Mouse (Mus musculus) gastrocnemius, adult 2 months (tissue): ENCODE measurements around the gene Sh3rf1. TPM values are rescaled to one million over a fixed set of nuclear protein-coding genes. Genes with fewer than 3 reads are reported as not detected.

Experiments
- DNase-seq: peaks from one replicate; pipeline ENCODE4 v3.0.0; 2022
- H3K27ac ChIP-seq: fragments of 200-600 bp; 2 replicates; pipeline ENCODE4 v1.8.1; 2022; ENCODE audit warnings: mild to moderate bottlenecking
- H3K4me3 ChIP-seq: fragments of 200-600 bp; 2 replicates; pipeline ENCODE4 v1.8.1; 2022; ENCODE audit warnings: mild to moderate bottlenecking, moderate library complexity
- CTCF ChIP-seq: fragments of 200-600 bp; IDR thresholded peaks from 2 replicates; pipeline ENCODE4 v1.8.1; 2022; ENCODE audit warnings: antibody characterized with exemption, mild to moderate bottlenecking, moderate library complexity
- intact Hi-C: fragments of 180-260 bp; cut with DNase I; formaldehyde crosslinking; loops from one replicate; pipeline ENCODE4 v1.15.1; 2025
- total RNA-seq, 2 experiments: library from RNA; stranded (reverse); gene quantifications; 2 replicates each; pipeline ENCODE4 v1.2.3; 2021

The Sh3rf1 gene
- total RNA-seq, 2 experiments from 2014 or later = 1.2 to 1.8 TPM

GRCm38 (mm10) chr8:61203035-61203826, 20.4 kb upstream of the Sh3rf1 start:
- no peak overlapping the region for H3K27ac ChIP-seq
- no peak for DNase-seq
- no peak for TF ChIP-seq CTCF
- no peak overlapping the region for H3K4me3 ChIP-seq
- intact Hi-C loops = no loop called here

GRCm38 (mm10) chr8:61206876-61207275, 16.8 kb upstream of the Sh3rf1 start:
- intact Hi-C loops = no loop called here
- Histone ChIP-seq H3K27ac (no peak overlapping the region), H3K4me3 (no peak overlapping the region)
- no peak for DNase-seq
- TF ChIP-seq CTCF = no peak

GRCm38 (mm10) chr8:61207636-61208035, 16.0 kb upstream of the Sh3rf1 start:
- Histone ChIP-seq H3K4me3 (no peak overlapping the region), H3K27ac (no peak overlapping the region)
- DNase-seq = no peak
- no peak for TF ChIP-seq CTCF
- intact Hi-C loops = no loop called here

GRCm38 (mm10) chr8:61208719-61209118, 15.0 kb upstream of the Sh3rf1 start:
- no peak for TF ChIP-seq CTCF
- Histone ChIP-seq H3K27ac (no peak overlapping the region), H3K4me3 (no peak overlapping the region)
- DNase-seq = no peak
- intact Hi-C loops = no loop called here

GRCm38 (mm10) chr8:61210836-61211235, 12.8 kb upstream of the Sh3rf1 start:
- no peak overlapping the region for H3K27ac ChIP-seq
- TF ChIP-seq CTCF = no peak
- no peak overlapping the region for H3K4me3 ChIP-seq
- intact Hi-C loops = no loop called here
- DNase-seq = no peak

GRCm38 (mm10) chr8:61215081-61215819, 8.4 kb upstream of the Sh3rf1 start:
- H3K4me3 ChIP-seq = no peak overlapping the region
- no peak overlapping the region for H3K27ac ChIP-seq
- intact Hi-C loops = no loop called here
- no peak for DNase-seq
- TF ChIP-seq CTCF = no peak

GRCm38 (mm10) chr8:61217017-61217416, 6.7 kb upstream of the Sh3rf1 start:
- no peak for DNase-seq
- intact Hi-C loops = no loop called here
- Histone ChIP-seq H3K27ac (no peak overlapping the region), H3K4me3 (no peak overlapping the region)
- no peak for TF ChIP-seq CTCF

- no peak for DNase-seq
- H3K4me3 ChIP-seq = no peak overlapping the region
- no peak for TF ChIP-seq CTCF
- H3K27ac ChIP-seq = no peak overlapping the region
- intact Hi-C loops = no loop called here
Measured at GRCm38 (mm10) chr8:61217426-61217825, 6.2 kb upstream of the Sh3rf1 start.

GRCm38 (mm10) chr8:61218439-61218838, 5.2 kb upstream of the Sh3rf1 start:
- intact Hi-C loops = no loop called here
- TF ChIP-seq CTCF = no peak
- no peak for DNase-seq

GRCm38 (mm10) chr8:61223283-61223682, 389 bp upstream of the Sh3rf1 start:
- no peak for DNase-seq
- peak overlapping the region; percentile 98 for H3K4me3 ChIP-seq
- no peak for TF ChIP-seq CTCF
- intact Hi-C loops = loop anchor here (5.0 to 10.0 kb wide), 2 partner anchors 152 to 264 kb away; partner anchors contain the start of gene Cbr4
- H3K27ac ChIP-seq = peak overlapping the region; percentile 87

More at GRCm38 (mm10) chr8:61218439-61218838, 5.2 kb upstream of the Sh3rf1 start:
- H3K27ac ChIP-seq = no peak overlapping the region
- H3K4me3 ChIP-seq = no peak overlapping the region

- TF ChIP-seq CTCF = no peak
- peak; percentile 55 for DNase-seq
- peak overlapping the region; percentile 87 for H3K27ac ChIP-seq
- peak overlapping the region; percentile 98 for H3K4me3 ChIP-seq
- intact Hi-C loops = loop anchor here (5.0 to 10.0 kb wide), 3 partner anchors 58 to 263 kb away; partner anchors contain the start of gene Cbr4
Measured at GRCm38 (mm10) chr8:61224380-61225092, 864 bp downstream of the Sh3rf1 start.

- intact Hi-C loops = loop anchor here (5.0 to 10.0 kb wide), 2 partner anchors 57 to 149 kb away; no protein-coding TSS in a partner anchor
- Histone ChIP-seq H3K27ac (peak overlapping the region; percentile 87), H3K4me3 (peak overlapping the region; percentile 98)
- DNase-seq = no peak
- no peak for TF ChIP-seq CTCF
Measured at GRCm38 (mm10) chr8:61225581-61226395, 2.1 kb downstream of the Sh3rf1 start.
